Mouse (Mus musculus): ENCODE data around the gene Izumo2. TPM values are rescaled to one million over a fixed set of nuclear protein-coding genes. Genes with fewer than 3 reads are reported as not detected.

The Izumo2 gene
- not detected for polyA plus RNA-seq (2014; fragmentation: Illumina TruSeq; extraction: RNeasy Lipid Tissue Mini Kit (QIAGEN cat#74804))

DNA sequence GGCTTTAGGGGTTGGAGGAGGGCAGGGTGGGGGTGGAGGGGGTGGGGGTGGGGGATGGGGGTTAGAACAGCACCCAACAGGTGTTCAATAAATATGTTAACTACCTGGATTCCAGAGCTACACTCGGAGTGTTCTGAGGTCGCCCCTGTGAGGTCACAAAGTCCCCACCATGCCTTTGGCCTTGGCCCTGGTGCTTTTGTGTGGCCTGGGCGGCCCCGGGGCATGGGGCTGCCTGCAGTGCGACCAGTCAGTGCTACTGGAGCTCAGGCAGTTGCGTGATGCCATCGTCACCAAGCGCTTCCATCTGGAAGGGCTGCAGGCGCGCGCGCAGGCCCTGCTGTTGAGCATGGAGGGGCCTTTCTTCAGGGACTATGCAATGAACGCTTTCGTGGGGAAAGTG, at the start of gene Izumo2:
Izumo2 (plus strand) TSS at position 169 of the 400 bp plus-strand sequence.

GRCm38 (mm10) chr7:44670803-44671202, 37.7 kb upstream of the Izumo2 start, which contains the start of gene Myh14:
TSS of gene Myh14 (minus strand) at chr7:44670843.

DNA sequence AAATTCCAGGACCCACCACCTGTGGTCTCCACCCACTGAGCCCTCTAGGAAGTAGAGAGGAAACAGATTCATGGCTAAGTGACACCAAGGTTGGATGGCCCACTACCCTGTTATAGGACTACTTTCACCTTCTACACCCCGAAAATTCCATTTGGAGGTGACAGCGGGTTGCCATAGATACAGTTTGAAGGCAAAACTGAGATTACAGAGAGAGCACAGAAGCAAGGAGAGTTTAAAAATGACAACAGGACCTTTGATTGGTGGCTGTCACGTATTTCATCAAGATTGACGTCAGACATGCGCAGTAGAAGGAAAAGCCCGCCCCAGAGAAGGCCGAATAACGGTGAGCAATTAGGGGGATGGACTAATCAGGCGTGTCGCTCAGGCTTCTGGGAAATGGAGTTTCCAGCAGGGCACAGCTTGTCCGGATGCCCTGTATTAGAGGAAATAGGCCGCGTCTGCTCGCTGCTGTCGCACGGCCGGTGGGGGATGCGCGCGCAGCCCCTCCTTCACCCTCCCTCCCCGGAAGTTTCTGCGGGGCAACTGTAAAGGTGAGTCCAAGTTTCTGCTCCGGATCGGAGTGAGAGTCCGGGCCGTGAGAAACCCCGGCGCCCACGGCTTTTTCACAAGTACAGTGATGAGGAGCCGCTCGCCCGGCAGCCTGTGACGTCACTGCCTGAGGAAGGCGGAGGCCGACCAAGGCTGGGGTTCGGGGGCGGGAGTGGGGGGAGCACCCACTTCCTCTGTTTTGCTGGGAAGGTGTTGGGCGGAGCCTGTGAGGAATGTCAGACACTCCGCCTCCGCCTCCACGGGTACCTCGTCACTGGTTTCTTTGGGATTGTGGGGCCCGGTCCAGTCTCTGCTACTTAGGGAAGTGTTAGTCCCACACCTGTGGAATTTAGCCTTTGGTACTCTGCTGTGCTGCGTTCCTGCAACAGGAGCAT, 39.8 kb downstream of the Izumo2 start, which contains the start of gene Vrk3:
Vrk3 (plus strand) TSS at position 313 of the 944 bp plus-strand sequence.

DNA sequence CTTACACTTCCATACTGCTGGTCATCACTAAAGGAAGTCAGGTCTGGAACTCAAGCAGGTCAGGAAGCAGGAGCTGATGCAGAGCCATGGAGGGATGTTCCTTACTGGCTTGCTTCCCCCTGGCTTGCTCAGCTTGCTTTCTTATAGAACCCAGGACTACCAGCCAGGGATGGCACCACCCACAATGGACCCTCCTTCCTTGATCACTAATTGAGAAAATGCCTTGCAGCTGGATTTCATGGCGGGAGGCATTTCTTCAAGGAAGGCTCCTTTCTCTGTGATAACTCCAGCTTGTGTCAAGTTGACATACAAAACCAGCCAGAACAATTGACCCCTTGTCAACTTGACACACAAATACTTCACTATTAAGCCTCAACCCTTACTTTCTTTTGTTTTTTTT, 42.4 kb downstream of the Izumo2 start, which contains the start of gene Zfp473:
Zfp473 (minus strand) TSS at position 101 of the 400 bp plus-strand sequence.

Other genes with a start within 250 kb of the Izumo2 start
- gene Aspdh, start 243.4 kb upstream of the Izumo2 start, polyA plus RNA-seq (2014; fragmentation: Illumina TruSeq; extraction: RNeasy Lipid Tissue Mini Kit (QIAGEN cat#74804)): not detected
- gene Josd2, start 240.8 kb upstream of the Izumo2 start, polyA plus RNA-seq (2014; fragmentation: Illumina TruSeq; extraction: RNeasy Lipid Tissue Mini Kit (QIAGEN cat#74804)): not detected
- 1.5 TPM for gene Emc10, start 212.2 kb upstream of the Izumo2 start, polyA plus RNA-seq (2014; fragmentation: Illumina TruSeq; extraction: RNeasy Lipid Tissue Mini Kit (QIAGEN cat#74804))
- gene Fam71e1, start 212.2 kb upstream of the Izumo2 start, polyA plus RNA-seq (2014; fragmentation: Illumina TruSeq; extraction: RNeasy Lipid Tissue Mini Kit (QIAGEN cat#74804)): not detected
- not detected for gene Mybpc2, start 184.1 kb upstream of the Izumo2 start, polyA plus RNA-seq (2014; fragmentation: Illumina TruSeq; extraction: RNeasy Lipid Tissue Mini Kit (QIAGEN cat#74804))
- gene Spib, start 176.7 kb upstream of the Izumo2 start, polyA plus RNA-seq (2014; fragmentation: Illumina TruSeq; extraction: RNeasy Lipid Tissue Mini Kit (QIAGEN cat#74804)): not detected
- gene Pold1, start 159.9 kb upstream of the Izumo2 start, polyA plus RNA-seq (2014; fragmentation: Illumina TruSeq; extraction: RNeasy Lipid Tissue Mini Kit (QIAGEN cat#74804)): not detected
- gene Nr1h2, start 154.8 kb upstream of the Izumo2 start, polyA plus RNA-seq (2014; fragmentation: Illumina TruSeq; extraction: RNeasy Lipid Tissue Mini Kit (QIAGEN cat#74804)): not detected
- not detected for gene Napsa, start 136.4 kb upstream of the Izumo2 start, polyA plus RNA-seq (2014; fragmentation: Illumina TruSeq; extraction: RNeasy Lipid Tissue Mini Kit (QIAGEN cat#74804))
- gene Kcnc3, start 118.1 kb upstream of the Izumo2 start, polyA plus RNA-seq (2014; fragmentation: Illumina TruSeq; extraction: RNeasy Lipid Tissue Mini Kit (QIAGEN cat#74804)): not detected
- not detected for gene Myh14, start 37.9 kb upstream of the Izumo2 start, polyA plus RNA-seq (2014; fragmentation: Illumina TruSeq; extraction: RNeasy Lipid Tissue Mini Kit (QIAGEN cat#74804))
- 3.8 TPM for gene Vrk3, start 39.7 kb downstream of the Izumo2 start, polyA plus RNA-seq (2014; fragmentation: Illumina TruSeq; extraction: RNeasy Lipid Tissue Mini Kit (QIAGEN cat#74804))
- gene Zfp473, start 42.3 kb downstream of the Izumo2 start, polyA plus RNA-seq (2014; fragmentation: Illumina TruSeq; extraction: RNeasy Lipid Tissue Mini Kit (QIAGEN cat#74804)): 2.2 TPM
- 5.9 TPM for gene Nup62, start 107.3 kb downstream of the Izumo2 start, polyA plus RNA-seq (2014; fragmentation: Illumina TruSeq; extraction: RNeasy Lipid Tissue Mini Kit (QIAGEN cat#74804))
- gene Il4i1, start 107.6 kb downstream of the Izumo2 start, polyA plus RNA-seq (2014; fragmentation: Illumina TruSeq; extraction: RNeasy Lipid Tissue Mini Kit (QIAGEN cat#74804)): not detected
- 5.8 TPM for gene Atf5, start 107.9 kb downstream of the Izumo2 start, polyA plus RNA-seq (2014; fragmentation: Illumina TruSeq; extraction: RNeasy Lipid Tissue Mini Kit (QIAGEN cat#74804))
- 1.7 TPM for gene Akt1s1, start 140.2 kb downstream of the Izumo2 start, polyA plus RNA-seq (2014; fragmentation: Illumina TruSeq; extraction: RNeasy Lipid Tissue Mini Kit (QIAGEN cat#74804))
- gene Tbc1d17, start 140.3 kb downstream of the Izumo2 start, polyA plus RNA-seq (2014; fragmentation: Illumina TruSeq; extraction: RNeasy Lipid Tissue Mini Kit (QIAGEN cat#74804)): 0.71 TPM
- gene Pnkp, start 148.4 kb downstream of the Izumo2 start, polyA plus RNA-seq (2014; fragmentation: Illumina TruSeq; extraction: RNeasy Lipid Tissue Mini Kit (QIAGEN cat#74804)): not detected
- not detected for gene Ptov1, start 161.0 kb downstream of the Izumo2 start, polyA plus RNA-seq (2014; fragmentation: Illumina TruSeq; extraction: RNeasy Lipid Tissue Mini Kit (QIAGEN cat#74804))
- 2.5 TPM for gene Med25, start 184.0 kb downstream of the Izumo2 start, polyA plus RNA-seq (2014; fragmentation: Illumina TruSeq; extraction: RNeasy Lipid Tissue Mini Kit (QIAGEN cat#74804))
- 3.2 TPM for gene Fuz, start 187.3 kb downstream of the Izumo2 start, polyA plus RNA-seq (2014; fragmentation: Illumina TruSeq; extraction: RNeasy Lipid Tissue Mini Kit (QIAGEN cat#74804))
- gene Ap2a1, start 220.8 kb downstream of the Izumo2 start, polyA plus RNA-seq (2014; fragmentation: Illumina TruSeq; extraction: RNeasy Lipid Tissue Mini Kit (QIAGEN cat#74804)): 20.6 TPM
- gene Tsks, start 234.5 kb downstream of the Izumo2 start, polyA plus RNA-seq (2014; fragmentation: Illumina TruSeq; extraction: RNeasy Lipid Tissue Mini Kit (QIAGEN cat#74804)): not detected